Mouse (Mus musculus): ENCODE measurements at regions not wholly inside any gene's neighbourhood (a gene's known extent, or its start where the extent isn't known, plus 50 kb on each side); places are given as distances from the start of the nearest gene placed in this dataset.
A peak's percentile ranks its signal among the peaks of the same experiment; 100 is the strongest.
"Not testable (repeated sequence)": the region's sequence is repeated elsewhere in the genome, so short reads cannot be mapped to it uniquely, and the experiment has no call there.

DNA sequence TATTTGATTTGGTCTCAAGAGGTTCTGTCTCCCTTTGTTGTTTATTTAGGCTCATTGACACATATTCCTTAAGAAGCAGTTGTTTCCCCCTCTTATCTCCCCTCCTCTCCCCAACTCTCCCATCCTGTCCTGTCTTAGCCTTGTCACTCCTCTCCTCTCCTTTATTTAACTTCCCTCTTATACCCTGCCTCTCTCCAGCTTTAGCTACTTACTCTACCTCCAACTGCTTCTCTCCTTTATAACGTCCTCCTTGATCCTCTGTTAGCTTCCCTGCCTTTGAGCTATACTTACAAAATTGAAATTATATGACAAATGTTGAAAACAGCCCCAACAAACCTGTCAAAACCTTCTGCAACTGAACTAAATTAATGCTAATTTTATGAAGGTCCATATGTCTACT is 841.7 kb upstream of the G6pd2 start:
- Histone ChIP-seq H3K4me3 (no peak overlapping the region), H3K4me1 (no peaks in the 10 kb centered on the region), H3K27me3 (no peaks in the 10 kb centered on the region), H3K27ac (no peak overlapping the region), H3K36me3 (ENCODE audit: poor library complexity, severe bottlenecking) (no peaks in the 10 kb centered on the region), H3K9me3 (replicated peaks) (no peaks in the 10 kb centered on the region), H3K9ac (no peak overlapping the region), H3K4me2 (no peak overlapping the region)
- WGBS, result 59% methylated on average over 1 of the region's 1 CpGs
- ATAC-seq, result peak; percentile 48; the same call in 1 of the 2 replicates

DNA sequence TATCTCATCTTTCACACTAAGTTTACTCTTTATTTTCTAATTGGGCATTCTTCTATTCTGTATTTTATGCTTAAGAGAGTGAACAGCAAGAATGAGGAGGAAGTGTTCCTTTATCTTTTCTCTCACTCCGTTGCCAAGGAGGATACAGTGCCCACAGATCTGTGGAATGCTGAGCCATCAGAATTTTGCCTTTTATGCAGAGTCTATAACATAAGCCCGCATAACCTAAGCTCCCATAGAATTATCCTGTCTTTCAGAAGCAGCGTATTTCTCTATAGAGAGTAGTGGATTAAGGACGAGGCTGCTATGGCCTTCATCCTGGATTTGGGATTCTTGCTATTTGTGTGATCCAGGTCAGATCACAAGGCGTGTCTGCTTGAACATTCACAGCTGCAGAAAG is 839.1 kb upstream of the G6pd2 start:
- H3K9ac ChIP-seq, result no peak overlapping the region
- H3K4me2 ChIP-seq, result no peak overlapping the region
- H3K4me1 ChIP-seq, result no peaks in the 10 kb centered on the region
- H3K36me3 ChIP-seq (ENCODE audit: poor library complexity, severe bottlenecking), result no peaks in the 10 kb centered on the region
- WGBS, result 61% methylated on average over 5 of the region's 5 CpGs
- no peaks in the 10 kb centered on the region for H3K9me3 ChIP-seq (replicated peaks)
- no peaks in the 10 kb centered on the region for H3K27me3 ChIP-seq
- ATAC-seq, result no peak
- H3K4me3 ChIP-seq, result no peak overlapping the region
- no peak overlapping the region for H3K27ac ChIP-seq

DNA sequence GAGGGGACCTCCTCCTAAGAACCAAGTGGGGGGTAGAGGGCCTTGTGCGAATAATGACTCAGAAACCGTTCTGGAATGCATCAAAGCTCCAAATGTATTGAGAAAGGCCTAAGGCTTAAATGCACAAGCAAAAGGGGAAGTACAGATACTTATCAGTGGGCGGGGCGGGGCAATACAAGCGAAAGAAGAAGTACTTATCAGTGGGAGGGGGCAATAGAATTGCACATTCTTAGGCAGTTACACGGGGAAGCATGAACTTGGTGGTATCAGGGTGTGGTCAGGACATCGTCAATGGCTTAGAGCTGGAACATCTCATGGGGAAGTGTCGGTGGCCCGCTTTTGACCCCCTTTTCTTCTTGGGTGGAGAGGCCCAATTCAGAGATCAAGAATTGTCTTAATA is 829.9 kb upstream of the G6pd2 start:
- Histone ChIP-seq H3K9ac (no peak overlapping the region), H3K9me3 (replicated peaks) (no peaks in the 10 kb centered on the region), H3K27me3 (no peaks in the 10 kb centered on the region), H3K27ac (no peak overlapping the region), H3K36me3 (ENCODE audit: poor library complexity, severe bottlenecking) (no peaks in the 10 kb centered on the region), H3K4me3 (no peak overlapping the region), H3K4me1 (no peaks in the 10 kb centered on the region), H3K4me2 (no peak overlapping the region)
- WGBS, result 89% methylated on average over 9 of the region's 9 CpGs
- ATAC-seq, result no peak

DNA sequence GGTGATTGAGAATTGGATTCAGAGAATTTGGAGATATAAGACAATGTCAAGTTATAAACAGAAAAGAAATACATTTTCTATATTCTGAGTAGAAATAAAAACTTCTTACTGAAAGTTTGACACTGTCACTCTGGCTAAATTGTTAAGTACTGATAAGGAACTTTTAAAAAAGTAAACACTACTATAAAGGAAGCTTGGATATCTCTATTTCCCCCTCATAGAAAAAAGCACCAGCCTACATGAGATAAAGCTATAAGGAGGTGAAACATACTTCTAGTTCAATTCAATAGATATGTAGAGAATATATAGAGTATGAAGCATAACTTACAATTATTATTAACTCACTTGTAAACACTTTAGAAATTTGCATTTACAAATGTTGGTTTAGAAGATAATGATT is 820.3 kb upstream of the G6pd2 start:
- no peaks in the 10 kb centered on the region for H3K9me3 ChIP-seq (replicated peaks)
- H3K4me1 ChIP-seq, result no peaks in the 10 kb centered on the region

DNA sequence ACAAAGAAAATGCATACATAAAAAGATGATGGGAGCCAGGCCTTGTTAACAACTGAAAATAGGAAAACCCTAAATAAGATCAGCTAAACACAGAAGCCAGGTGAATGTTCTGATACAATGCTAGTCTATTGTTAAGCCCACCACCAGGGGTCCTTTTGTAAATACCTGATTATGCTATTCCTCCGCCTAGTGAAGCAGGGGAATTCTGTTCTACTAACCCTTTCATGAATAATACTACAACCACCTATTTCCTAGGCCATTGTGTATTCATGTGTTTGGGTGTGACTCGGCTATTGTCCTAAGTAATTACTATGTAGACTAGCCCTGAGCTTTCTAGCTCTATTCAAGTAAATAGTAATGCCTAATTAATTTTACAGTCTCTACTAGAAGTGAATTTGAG is 819.3 kb upstream of the G6pd2 start:
- H3K36me3 ChIP-seq (ENCODE audit: poor library complexity, severe bottlenecking); H3K27me3 ChIP-seq; H3K9ac ChIP-seq; H3K4me2 ChIP-seq; H3K27ac ChIP-seq; H3K4me3 ChIP-seq; H3K4me1 ChIP-seq; ATAC-seq; H3K9me3 ChIP-seq (replicated peaks): not testable (repeated sequence)
- 61% methylated on average over 2 of the region's 2 CpGs for WGBS

More for the DNA sequence above, 820.3 kb upstream of the G6pd2 start:
- ATAC-seq, result no peak
- H3K36me3 ChIP-seq (ENCODE audit: poor library complexity, severe bottlenecking), result no peaks in the 10 kb centered on the region
- no peaks in the 10 kb centered on the region for H3K27me3 ChIP-seq
- H3K4me3 ChIP-seq, result no peak overlapping the region
- no peak overlapping the region for H3K4me2 ChIP-seq
- no peak overlapping the region for H3K27ac ChIP-seq
- no peak overlapping the region for H3K9ac ChIP-seq

DNA sequence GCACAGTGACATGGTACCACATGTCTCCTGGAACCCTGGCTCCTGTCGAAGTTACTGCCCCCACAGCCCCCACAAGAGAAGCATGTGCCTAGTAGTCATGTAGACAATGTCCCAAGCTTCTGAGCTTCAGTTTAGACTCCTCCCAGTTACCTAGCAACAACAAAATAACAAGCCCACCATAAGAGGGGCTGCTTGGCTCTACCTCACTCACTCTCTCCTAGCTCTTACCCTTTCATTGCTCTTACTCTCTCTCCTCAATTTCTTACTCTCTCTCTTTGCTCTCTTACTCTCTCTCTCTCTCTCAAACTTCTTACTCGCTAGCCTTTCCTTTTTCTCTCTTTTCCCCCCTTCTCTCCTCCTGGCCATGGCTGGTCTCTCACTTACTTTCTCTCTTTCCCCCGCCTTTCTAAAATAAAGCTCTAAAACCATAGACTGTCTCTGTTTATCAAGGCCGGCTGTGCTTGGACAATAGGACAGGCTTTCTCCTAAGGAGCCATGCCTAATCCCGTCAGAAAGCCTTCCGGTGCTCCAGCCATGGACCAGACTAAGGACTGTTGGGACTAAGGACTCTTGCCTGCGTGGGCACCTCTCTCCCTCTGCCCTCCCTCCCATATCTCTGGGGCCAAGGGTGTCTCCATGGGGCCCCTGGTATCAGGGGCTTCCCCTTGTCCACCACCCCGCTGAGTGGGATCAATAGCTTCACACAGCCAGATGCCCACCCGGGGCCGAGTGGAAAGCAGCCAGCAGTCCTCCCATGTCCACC is 813.7 kb upstream of the G6pd2 start:
- WGBS, result 35% methylated on average over 10 of the region's 10 CpGs
- H3K9ac ChIP-seq, result no peak overlapping the region
- no peaks in the 10 kb centered on the region for H3K4me1 ChIP-seq
- no peaks in the 10 kb centered on the region for H3K9me3 ChIP-seq (replicated peaks)
- no peak overlapping the region for H3K4me3 ChIP-seq
- H3K4me2 ChIP-seq, result no peak overlapping the region
- no peak overlapping the region for H3K27ac ChIP-seq
- no peaks in the 10 kb centered on the region for H3K36me3 ChIP-seq (ENCODE audit: poor library complexity, severe bottlenecking)
- H3K27me3 ChIP-seq, result no peaks in the 10 kb centered on the region
- ATAC-seq, result no peak

DNA sequence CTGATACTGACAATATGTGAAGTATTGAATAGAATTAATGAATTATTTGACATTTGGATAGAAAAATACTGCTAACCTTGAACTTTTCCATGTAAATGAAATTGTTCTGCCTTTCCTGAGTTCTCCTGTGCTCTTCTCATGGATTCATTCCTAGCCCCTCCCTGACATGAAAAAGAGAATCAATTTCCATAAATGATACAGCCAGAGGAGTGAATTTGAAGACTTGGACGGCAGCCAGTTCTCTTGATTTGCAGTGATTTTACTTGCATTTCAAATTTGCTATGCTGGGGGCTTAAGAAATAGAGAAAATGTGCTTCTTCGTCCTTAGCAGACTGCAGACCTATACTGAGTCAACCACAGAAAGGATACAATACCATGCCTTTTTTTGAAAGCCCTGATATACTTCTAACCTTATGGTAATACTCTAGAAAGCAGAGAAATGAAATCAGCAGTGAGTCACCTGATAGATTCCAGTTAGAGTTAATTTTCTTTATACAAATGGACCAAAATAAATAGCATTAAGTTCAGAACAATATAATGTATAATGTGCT is 773.0 kb upstream of the G6pd2 start:
- H3K27ac ChIP-seq, result no peak overlapping the region
- no peaks in the 10 kb centered on the region for H3K27me3 ChIP-seq
- no peaks in the 10 kb centered on the region for H3K9me3 ChIP-seq (replicated peaks)
- no peak overlapping the region for H3K4me2 ChIP-seq
- 58% methylated on average over 2 of the region's 2 CpGs for WGBS
- peak; percentile 83 for ATAC-seq
- no peak overlapping the region for H3K4me3 ChIP-seq
- no peaks in the 10 kb centered on the region for H3K36me3 ChIP-seq (ENCODE audit: poor library complexity, severe bottlenecking)
- no peaks in the 10 kb centered on the region for H3K4me1 ChIP-seq
- no peak overlapping the region for H3K9ac ChIP-seq

Data from forebrain, embryonic 13.5 days (tissue).